Mouse (Mus musculus): ENCODE measurements around the gene Tsen2.

The Tsen2 gene

DNA sequence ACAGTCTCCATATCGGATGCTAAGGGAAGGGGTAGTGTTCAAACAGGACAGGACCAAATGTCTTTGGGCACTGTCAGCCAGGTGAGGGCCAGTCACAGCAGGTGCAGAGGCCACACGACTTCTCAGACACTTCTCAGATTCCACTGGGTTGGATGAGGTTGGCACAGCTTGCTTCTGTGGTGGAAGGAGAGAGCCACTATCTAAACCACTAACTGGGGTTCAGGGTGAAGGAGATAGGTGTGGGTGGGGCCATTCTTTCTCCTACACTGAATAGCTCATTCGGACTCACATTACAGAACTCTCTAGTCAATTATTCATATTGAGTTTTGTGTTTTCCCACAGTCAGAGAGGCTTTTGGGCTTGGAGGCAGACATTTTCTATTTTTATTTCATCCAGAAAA is 51.2 kb downstream of the Tsen2 start:
- CTCF ChIA-PET, result interaction anchor here (0.7 kb wide), 1 partner anchor 674 kb away, joined by 3 read pairs; no protein-coding TSS in a partner anchor

GRCm38 (mm10) chr6:115601322-115601714 is 56.9 kb downstream of the Tsen2 start:
- CTCF ChIA-PET, result no interaction called here

GRCm38 (mm10) chr6:115601715-115602523 is 57.5 kb downstream of the Tsen2 start, which contains the start of gene Mkrn2:
Gene Mkrn2 (plus strand): TSS chr6:115601902.
- CTCF ChIA-PET, result no interaction called here

DNA sequence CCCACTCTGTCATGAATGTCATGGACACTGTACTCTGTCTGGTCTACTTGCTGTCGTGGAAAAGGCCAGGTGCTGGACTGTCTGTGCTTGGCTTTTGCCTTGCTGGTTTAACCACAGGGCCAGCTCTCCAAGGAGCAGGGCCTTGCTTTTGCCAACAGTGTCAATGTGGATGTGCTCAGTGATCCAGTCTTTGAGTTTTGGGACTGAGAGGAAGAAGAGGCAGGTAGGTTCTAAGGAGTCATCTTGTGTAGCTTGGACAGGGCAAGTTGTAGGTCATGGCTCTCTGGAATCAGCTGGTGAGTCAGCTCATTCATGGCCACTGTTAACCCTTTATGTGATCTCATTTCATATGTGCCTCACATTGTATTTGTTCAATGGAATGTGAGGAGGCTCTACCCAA is 62.0 kb downstream of the Tsen2 start:
- CTCF ChIA-PET, result no interaction called here

GRCm38 (mm10) chr6:115607429-115607828 is 63.0 kb downstream of the Tsen2 start:
- CTCF ChIA-PET, result interaction anchor here (0.6 to 0.7 kb wide), 3 partner anchors 63 to 392 kb away, joined by 3 to 8 read pairs (median 3); no protein-coding TSS in a partner anchor

DNA sequence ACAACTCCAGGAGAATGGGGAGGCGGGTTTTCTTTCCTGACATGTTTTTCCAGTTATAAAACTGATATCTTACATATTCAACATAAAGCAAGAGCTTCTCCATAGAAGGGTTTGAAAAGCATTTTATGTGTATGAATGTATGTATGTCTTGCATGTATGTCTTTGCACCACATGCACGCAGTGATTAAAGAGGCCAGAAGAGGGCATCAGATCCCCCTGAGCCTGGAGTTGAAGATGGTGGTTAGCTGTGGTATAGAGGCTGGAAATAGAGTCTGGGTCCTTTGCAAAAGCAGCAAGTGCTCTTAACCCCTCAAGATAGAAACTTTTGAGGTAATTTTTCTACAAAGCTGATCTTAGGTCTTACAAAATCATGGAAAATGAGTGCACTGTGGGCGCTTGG is 64.7 kb downstream of the Tsen2 start:
- CTCF ChIA-PET, result interaction anchor here (0.6 kb wide), 1 partner anchor 1984 kb away, joined by 3 read pairs; no protein-coding TSS in a partner anchor

GRCm38 (mm10) chr6:115610301-115610700 is 65.8 kb downstream of the Tsen2 start:
- CTCF ChIA-PET, result no interaction called here

GRCm38 (mm10) chr6:115613793-115614192 is 69.3 kb downstream of the Tsen2 start:
- CTCF ChIA-PET, result no interaction called here

GRCm38 (mm10) chr6:115615983-115616382 is 71.5 kb downstream of the Tsen2 start:
- CTCF ChIA-PET, result no interaction called here

DNA sequence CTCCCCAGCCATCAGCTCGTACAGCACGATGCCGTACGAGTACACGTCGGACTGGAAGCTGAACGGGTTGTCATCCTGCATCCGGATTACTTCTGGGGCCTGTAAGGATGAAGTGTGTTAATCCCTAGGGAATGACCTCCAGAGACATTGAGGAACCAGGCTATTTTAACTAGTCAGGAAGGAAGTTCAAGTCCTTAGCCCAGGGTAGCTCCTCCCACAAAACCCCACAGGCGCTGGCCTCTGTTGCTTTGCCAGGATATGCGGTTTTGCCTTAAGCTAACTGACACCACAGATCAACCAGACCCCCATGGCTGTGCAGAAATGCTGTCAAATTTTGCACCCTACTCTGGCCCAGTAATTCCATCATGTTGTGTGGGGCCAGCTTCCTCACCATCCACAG is 75.4 kb downstream of the Tsen2 start:
- CTCF ChIA-PET, result no interaction called here

- CTCF ChIA-PET, result interaction anchor here (0.6 kb wide), 1 partner anchor 182 kb away, joined by 5 read pairs; no protein-coding TSS in a partner anchor
Observed at GRCm38 (mm10) chr6:115620942-115621341, 76.5 kb downstream of the Tsen2 start.

- CTCF ChIA-PET, result no interaction called here
Observed at GRCm38 (mm10) chr6:115626121-115626520, 81.7 kb downstream of the Tsen2 start.

Measured in spleen, embryonic (tissue).